Mouse (Mus musculus) ovary, postnatal 36 days (tissue): ENCODE data around the gene Prss21.
A peak's percentile ranks its signal among the peaks of the same experiment; 100 is the strongest.

Source experiments
- DNase-seq: peaks from one replicate; pipeline ENCODE4 v3.0.0; 2022; ENCODE audit warnings: low spot score, mixed read lengths

Prss21 gene

DNA sequence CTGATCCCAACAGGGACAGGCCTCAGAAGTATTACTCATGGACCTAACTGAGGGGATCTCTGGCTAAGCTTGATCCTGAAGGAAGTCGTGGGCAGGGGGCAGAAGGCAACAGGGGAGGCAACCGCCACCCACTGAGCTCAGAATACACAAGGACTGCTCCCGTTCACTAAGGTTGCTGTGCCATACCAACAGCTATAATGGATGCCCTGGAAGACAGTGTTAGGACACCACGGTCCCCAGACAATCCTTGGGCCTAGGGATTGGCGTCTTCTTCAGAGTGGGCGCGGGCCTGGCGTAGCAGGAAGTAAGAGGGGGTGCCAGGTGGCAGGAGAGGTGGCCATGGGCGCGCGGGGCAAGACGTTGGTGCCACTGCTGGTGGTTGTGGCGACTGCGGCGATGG, at the start of gene Prss21:
Gene Prss21, plus strand, starts transcription at position 301 of the 400 bp plus-strand sequence.
- DNase-seq = no peak

DNA sequence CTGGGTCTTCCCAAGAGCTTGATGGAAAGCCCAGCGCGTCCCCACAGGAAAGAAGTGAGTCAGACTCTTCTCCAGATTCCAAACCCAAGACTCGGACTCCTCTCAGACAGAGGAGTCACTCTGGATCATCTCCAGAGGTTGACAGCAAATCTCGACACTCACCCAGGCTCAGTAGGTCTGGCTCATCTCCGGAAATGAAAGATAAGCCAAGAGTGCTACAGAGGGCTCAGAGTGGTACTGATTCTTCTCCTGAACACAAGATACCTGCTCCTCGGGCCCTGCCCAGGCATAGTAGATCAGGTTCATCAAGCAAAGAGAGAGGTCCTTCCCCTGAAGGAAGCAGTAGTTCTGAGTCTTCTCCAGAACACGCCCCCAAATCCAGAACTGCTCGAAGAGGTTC, 49.3 kb upstream of the Prss21 start:
- no peak for DNase-seq

- no peak for DNase-seq
Measured at GRCm38 (mm10) chr17:23819235-23819634, 48.6 kb upstream of the Prss21 start.

GRCm38 (mm10) chr17:23820731-23821130, 47.1 kb upstream of the Prss21 start:
- DNase-seq = no peak

DNA sequence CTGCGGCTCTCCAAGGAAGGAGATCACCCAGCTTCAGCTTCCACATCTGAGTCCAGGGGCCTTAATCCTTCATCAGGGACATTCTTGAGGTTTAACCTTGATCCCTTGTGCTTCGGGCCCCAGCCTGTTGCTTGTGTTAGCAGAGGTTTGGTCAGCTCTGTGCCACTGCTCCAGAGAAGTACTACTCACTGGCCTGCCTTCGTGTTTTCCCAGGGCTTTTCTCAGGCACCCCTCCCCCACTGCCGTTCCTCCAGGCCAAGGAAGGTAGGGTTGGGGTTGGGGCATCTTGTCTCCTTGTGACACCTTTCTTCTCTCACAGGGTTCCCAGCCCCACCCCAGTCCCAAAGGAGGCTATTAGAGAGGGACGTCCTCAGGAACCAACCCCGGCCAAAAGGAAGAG, 45.8 kb upstream of the Prss21 start:
- DNase-seq = no peak

- no peak for DNase-seq
Measured at GRCm38 (mm10) chr17:23823018-23823417, 44.8 kb upstream of the Prss21 start.

DNA sequence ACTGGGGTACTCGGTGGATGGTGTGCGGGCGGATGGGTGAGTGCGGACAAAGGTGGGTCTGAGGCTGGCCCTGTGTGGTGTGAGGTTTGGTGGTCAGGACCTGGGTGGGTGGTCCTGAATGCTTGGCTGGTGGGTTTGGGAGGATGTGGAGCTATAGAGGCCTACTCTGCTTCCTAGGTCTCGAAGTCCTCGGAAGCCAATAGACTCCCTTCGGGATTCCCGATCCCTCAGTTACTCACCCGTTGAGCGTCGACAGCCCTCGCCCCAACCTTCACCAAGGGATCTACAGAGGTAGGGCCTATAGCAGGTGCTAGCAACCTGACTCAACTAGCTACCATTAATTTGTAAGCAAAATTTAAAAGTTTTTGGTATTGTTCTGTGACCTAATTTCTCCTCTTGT, 44.2 kb upstream of the Prss21 start:
- no peak for DNase-seq

DNA sequence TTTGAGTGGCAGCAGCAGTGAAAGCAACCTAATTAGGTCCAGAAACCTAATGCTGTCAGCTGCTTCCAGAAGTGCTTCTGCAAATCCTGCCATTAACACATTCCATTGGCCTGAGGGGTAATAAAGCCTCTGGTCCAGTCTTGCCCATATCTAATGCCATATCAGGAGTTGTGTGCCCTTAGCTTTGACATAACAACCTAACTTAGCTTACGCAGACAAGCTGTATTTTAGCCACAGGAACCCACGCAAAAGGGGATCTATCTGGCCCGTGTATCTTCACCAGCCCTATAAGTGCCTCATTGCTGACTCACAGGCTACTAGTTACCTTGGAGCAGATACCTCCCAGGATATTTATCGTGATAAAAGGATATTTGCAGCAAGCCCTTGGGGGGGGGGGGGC, 42.3 kb upstream of the Prss21 start:
- DNase-seq = no peak

DNA sequence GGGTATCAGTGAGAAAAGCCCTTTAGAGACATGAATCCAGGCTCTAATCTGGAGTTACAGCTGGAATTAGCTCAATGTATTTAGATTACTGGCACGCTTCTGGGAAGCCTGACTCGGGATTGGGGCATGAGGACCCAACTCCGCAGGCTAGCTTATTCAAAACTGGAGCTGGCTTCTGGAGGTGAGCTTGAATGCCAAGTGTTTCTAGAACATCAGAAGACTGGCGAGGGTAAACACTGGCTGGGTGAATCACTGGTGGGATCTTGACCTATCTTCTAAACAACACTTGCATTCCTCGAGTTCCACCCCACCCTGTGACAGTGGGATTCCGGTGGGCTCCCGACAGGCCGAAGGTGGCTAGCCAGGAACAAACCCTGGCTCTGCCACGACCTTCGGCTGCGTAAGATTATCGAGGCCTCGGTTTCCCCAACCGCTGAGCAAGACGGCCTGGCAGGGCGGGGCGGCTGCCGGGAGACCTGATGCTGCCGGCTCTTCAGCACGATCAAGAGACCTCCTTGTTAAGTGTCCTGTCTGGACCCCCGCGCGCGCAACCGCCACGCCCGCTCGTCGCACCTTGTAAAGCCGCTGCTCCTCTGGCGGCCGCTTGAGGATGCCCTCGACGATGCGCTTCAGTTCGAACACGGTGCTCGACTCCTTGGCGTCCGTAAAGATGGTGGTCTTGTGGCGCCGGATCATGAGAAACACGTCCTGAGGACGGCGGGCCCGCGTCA, 39.4 kb upstream of the Prss21 start:
- DNase-seq = peak; percentile 58

DNA sequence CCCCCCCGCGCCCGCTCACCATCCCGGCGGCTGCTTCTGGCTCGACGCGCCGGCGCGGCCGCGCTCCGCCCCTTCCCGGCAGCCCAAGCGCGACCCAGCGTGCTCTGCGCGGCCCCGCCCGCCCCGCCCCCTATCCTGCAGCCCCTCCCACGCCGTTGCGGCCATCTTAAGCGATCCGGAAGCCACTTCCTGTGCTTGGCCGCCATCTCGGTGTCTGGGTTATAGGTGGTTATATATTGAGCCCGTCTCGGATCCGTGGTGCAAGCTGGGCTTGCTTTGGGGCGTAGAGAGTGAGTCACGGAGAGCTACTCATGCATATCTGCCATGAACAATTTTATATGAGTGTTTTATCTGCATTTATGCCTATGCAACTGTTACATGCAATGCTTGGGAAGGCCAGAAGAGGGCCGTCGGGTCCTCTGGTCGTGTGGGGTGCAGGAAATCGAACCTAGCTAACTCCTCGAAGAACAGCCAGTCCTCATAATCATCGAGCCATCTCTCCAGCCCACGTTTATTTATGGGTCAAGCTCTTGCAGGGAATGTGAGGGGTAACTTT, 38.7 kb upstream of the Prss21 start, which contains the start of gene Elob:
Gene Elob, minus strand, starts transcription at position 73 of the 556 bp plus-strand sequence.
- DNase-seq = peak; percentile 83

DNA sequence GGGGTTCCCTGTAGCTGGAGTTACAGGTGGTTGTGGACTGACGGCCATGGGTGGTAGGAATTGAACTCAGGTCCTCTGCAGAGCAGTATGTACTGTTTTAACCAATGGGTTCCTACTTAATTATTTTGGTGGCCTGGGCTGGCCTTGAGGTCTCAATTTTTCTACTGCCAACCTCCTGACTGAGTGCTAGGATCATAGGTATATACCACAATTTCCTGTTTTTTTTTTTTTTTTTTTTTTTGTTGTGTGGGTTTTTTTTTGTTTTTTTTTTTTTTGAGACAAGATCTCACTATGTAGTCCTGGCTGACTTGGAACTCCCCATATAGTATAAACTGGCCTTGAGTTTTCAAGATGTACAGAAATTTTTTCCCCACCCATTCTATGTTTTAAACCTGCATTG, 36.7 kb upstream of the Prss21 start:
- no peak for DNase-seq

DNA sequence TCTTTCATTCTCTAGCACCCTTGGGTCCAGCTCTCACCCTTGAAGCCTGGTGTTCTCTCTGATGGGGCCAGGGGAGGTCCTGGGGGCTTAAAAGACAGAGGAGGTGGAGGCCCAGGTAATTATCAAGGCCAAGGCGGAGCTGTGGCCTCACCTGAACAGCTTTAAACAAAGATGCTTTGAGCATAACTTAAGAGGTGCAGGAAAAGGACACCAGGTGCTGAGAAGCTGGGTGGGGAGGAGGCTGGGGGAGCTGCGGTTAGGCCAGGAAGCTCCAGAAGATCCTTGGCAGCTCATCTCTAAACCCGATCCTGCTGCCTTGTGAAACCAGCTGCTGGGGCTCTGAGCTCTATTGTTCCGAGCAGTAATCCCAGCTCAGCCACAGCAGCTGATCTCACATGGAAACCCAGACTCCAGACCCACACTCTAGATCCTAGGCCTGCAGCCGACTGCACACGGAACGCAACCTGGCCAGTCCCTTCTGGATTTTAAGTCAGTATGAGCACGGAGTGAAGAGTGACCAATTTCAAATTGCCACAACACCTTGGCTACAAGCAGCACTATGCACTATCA, 31.8 kb upstream of the Prss21 start, which contains the start of gene Prss33:
Gene Prss33, minus strand, starts transcription at position 51 of the 570 bp plus-strand sequence.
- no peak for DNase-seq

GRCm38 (mm10) chr17:23841145-23841544, 26.7 kb upstream of the Prss21 start:
- no peak for DNase-seq

DNA sequence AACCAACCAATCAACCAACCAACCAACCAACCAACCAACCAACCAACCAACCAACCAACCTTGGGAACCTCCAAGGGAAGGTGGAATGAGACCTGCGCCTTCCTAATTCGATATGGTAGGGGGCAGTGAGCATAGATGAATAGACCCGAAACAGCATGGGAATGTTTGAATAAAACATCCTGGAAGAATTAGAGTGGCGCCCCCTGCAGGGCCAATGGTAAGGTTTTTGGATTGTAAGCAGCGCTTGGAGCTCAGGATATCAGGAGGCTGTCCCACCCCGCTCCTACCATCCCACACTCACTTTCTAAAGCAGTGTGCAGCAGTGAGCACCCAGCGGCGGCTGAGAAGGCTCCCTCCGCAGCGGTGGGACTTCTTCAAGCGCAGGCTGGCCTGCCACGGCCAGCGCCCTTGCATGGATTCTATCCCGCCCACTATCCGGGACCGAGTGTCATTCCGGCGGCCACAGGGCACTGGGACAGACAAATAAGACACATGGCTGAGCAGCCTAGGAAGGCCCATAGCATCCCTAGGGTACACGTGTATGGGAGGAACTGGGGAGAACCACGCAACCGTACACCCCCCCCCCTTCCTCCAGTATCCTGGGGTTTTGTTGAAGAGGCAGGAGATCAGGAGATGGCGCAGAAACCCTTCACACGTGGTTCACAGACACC, 24.6 kb upstream of the Prss21 start:
- DNase-seq = no peak

DNA sequence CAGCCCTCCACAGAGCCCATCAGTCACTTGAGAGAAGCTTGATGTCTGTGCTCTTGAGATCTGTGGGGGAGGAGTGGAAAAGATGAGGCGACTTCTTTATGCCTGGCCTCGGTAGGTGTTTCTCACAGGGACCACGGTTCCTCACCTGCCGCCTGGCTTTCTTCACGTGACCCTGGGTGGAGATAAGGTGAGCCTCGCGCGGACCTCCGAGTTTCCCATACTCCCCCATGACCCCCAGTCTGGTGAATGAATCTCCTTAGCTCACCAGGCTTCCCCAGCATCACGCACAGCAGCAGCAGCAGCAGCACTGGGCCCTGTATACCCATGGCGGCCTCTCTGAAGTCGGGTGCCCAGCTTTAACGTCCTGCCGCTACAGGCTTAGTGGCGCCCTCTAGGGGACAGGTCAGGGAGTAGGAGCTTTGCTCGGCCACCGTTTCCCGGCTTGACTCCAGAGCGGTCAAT, 24.0 kb upstream of the Prss21 start, which contains the start of the genes Prss32 and Prss41:
Gene Prss32, plus strand, starts transcription at position 44 of the 462 bp plus-strand sequence.
Gene Prss41, minus strand, starts transcription at position 361 of the 462 bp plus-strand sequence.
- peak; percentile 49 for DNase-seq

DNA sequence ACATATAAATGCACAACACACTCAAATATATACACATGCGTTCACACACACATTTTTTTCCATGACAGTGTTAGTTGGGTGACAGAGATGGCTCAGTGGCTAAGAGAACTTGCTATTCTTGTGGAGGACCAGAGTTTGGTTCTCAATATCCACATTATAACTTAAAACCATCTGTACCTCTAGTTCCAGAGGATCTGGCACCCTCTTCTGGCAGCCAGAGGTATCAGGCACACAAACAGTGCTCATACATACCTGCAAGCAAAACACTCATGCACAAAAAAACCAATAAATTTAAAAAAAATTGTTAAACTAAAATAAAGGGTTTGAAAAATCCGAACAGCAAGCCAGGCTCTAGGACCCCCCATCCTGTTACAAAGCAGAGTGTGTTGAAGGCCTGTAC, 17.8 kb upstream of the Prss21 start:
- no peak for DNase-seq

GRCm38 (mm10) chr17:23850853-23851749, 16.8 kb upstream of the Prss21 start:
- DNase-seq = peak; percentile 48

- DNase-seq = peak; percentile 50
Measured at GRCm38 (mm10) chr17:23853292-23853691, 14.6 kb upstream of the Prss21 start.

GRCm38 (mm10) chr17:23854229-23854765, 13.6 kb upstream of the Prss21 start:
- no peak for DNase-seq

DNA sequence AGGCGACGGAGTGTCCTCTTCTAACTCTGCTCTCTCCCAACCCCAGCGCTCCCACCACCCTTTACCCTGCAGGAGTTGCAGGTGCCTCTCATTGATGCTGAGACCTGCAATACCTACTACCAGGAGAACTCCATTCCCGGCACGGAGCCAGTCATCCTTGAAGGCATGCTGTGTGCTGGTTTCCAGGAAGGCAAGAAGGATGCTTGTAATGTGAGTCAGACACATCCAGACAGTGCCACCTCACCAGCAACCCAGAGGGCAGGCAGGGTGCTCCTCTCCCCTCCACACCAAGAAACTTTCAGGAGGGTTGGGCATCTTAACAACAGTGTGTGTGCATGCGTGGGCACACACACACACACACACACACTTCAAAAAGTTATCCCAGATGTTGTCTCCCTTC, 10.7 kb upstream of the Prss21 start:
- no peak for DNase-seq

- DNase-seq = no peak
Measured at GRCm38 (mm10) chr17:23857913-23858312, 9.9 kb upstream of the Prss21 start.
